Mouse (Mus musculus) embryo, embryonic 11.5 days (tissue): ENCODE data around the gene Klhl36.

ENCODE experiments used
- DNase-seq: peaks from one replicate; pipeline ENCODE4 v3.0.0-alpha.2; 2012; ENCODE audit warnings: low read depth, low spot score

Gene Klhl36

DNA sequence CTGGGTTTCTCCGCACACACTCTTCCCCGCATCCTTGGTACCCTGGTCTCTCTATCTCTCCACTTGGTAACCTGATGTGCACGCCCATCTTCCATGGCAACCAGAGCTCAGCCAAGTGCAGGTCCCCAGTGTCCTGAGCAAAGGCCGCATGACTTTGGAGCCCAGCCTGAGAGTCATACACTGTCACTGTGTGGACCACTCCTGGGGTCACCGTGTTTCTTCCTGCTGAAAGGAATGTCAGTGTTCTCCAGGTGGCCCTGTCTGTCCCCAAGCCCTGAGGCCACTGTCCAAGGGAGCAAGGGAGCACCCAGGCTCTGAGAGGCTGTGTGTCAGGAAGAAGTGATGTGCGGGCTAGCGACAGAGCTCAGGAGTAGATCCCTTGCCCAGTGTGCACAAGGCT lies 21.2 kb downstream of the Klhl36 start:
- DNase-seq, result no peak

DNA sequence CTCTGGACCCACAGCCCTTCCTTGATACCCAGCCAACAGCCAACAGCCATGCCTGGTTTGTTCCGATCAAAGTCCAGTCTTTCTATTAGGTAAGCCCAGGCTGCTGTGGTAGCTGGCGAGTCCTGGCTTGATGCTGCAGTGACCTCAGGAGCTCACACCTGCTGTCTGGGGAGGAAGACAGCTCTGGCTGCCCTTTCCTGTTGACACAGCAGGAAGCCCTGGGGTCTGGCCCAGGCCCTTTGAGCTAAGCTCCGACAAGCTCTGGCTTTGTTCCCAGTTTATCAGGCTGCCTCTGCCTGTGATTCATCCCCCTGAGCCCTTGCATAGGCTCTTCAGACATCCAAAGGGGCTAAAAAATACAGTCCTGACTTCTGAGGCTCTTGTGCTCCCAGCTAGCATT lies 23.5 kb downstream of the Klhl36 start:
- DNase-seq, result no peak

DNA sequence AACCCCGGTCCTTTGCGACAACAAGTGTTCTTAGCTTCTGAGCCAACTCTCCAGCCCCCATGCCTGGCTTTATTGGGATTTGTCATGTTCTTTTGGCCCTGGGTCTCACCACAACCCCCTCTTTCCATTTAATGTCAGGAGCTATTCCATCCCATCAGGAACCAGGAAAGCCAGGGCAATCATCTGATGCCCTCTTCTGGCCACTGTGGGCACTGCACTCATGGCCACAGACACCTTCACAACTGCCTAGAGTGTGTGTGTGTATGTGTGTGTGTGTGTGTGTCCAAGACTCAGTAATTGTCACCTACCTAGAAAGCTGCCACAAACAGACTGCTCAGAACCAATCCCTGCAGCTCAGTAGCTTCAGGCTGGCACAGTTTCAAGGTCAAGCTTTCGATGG lies 25.1 kb downstream of the Klhl36 start:
- no peak for DNase-seq

DNA sequence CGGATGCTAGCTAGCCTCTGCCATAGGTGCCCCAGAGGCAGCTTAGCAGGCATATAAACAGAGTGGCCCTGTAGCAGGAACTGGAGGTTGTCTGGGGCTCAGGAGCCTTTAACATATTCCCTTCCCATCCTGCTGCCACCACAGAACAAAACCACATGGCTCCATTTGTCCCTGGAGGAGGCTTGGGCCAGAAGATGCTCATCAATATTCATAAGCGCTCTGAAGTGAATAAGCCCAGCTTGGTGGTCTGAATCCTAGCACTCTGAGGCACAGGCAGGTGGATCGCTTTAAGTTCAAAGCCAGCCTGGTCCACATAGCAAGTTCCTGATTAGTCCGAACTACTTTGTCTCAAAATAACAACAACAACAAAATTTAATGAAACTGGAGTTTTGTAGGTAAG lies 25.9 kb downstream of the Klhl36 start:
- no peak for DNase-seq

DNA sequence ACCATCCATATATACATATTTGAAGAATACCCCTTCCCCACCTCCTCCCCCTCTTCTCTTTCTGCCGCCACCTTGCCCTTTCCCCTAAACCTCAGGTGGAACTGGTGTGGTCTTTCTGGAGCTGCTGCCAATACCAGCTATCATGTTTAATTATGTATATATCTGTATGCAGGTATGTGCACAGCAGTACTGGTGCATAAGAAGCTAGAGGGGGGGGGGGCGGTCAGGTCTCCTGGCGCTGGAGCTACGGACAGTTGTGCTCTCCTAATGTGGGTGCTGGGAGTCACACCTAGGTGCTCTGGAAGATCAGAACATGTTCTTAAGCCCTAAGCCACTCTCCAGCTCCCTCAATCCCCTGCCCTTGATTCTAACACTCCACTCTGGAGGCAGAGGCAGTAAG lies 35.0 kb downstream of the Klhl36 start:
- no peak for DNase-seq

DNA sequence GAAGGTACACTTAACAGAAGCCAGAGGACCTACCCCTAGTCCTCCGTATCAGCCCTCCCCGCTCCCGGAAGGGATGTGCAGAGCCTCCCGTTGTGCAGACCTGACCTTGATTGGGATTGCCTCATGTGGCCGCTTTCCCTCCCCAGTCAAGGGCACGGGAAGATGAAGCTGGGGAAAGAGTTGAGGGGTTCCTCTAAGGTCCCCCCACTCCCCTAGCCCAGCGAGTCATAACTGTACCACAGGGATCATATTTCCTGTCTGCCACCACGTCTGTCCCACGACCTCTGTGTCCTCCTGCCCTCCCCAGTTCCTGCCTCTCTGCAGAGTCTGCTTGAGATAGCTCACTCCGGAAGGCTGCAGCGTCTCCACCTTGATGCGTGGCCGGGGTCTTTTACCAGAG lies 35.9 kb downstream of the Klhl36 start:
- DNase-seq, result no peak

DNA sequence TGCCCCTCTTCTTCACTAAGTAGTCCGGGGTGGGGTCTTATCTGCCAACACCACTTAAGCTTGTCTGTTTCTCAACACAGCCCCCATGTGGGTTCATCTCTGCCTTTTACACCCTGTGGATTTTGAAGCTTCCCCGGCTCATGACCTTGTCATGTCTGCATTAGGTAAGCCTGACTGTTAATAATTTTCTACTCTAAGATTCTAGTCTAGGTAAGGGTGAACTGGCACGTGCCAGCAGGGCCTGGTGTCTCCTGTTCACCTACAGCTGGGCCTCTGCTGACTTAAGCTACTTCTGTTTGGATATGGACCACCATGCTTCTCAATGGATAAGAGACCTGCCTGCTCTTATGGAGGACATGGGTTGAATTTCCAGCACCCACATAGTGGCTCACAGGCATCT lies 39.3 kb downstream of the Klhl36 start:
- no peak for DNase-seq

DNA sequence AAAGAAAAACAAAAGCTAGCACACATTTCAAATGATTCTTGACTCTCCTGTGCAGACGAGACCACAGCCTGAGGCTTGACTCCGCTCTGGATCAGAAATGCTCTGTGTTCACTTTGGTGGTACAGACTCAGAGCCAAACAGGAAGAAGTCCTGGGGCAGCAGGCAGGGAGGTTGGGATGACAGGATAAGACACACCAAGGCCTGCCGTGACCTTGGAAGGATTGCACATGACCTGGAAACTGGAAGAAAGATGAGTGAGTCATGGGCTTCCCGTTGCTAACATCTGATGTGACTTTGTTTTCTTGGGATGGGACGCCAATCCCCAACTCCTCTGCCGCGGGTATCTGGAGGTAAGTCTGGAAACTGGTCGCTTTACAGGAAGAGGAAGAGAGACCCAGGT lies 39.9 kb downstream of the Klhl36 start:
- no peak for DNase-seq

DNA sequence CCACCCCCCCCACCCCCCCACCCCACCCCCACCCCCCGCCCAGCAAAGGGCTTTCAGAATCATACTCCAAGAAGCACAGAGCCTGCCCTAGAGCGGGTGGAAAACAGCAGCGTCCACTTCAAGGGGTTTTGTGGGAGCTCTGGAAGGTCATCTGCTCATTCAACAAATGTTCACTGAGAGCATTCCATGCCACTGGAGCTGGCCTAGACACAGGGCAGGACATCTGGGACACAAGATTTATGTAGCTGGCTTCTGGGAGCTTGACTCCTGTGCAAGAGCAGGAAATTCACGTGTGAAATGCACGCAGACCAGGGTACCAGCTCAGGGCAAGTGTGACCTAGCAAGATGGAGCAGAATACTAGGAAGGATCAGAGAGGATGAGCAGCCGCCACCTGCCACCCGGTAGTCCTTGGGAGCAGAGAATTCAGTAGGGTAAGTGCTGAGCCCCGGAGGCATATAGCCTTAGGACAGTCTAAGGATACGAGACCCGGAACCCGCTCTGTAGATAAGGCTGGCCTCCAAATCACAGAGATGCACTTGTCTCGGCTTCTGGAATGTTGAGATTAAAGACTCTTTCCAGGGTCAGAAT lies 42.4 kb downstream of the Klhl36 start:
- no peak for DNase-seq

DNA sequence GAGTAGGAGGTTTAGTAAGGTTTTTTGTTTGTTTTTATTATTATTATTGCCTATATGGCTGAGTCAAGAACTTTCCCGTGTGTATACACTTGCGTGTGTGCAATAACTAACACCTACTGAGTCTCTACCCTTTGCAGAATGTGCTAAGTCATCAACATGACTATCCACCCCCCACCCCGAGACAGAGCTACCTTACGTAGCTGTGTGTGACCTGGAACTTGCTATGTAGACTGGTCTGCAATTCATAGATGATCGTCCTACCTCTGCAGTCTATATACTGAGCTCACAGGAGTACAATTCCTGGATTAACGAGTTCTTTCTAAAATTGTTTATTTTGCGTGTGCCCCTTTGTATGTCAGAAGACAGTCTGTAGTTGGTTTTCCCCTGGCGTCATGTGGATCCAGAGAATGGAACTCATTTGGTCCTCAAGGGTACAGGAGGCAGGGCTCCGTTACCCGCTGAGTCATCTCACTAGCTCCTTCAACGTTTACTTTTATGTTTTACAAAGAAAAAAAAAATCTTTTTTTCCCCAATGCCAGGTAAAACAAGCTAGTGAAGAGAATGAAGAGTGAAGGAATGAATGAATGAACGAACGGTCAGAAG lies 48.0 kb downstream of the Klhl36 start, which contains the start of gene Usp10:
Usp10 (plus strand) TSS at position 417 of the 603 bp plus-strand sequence.
- no peak for DNase-seq

DNA sequence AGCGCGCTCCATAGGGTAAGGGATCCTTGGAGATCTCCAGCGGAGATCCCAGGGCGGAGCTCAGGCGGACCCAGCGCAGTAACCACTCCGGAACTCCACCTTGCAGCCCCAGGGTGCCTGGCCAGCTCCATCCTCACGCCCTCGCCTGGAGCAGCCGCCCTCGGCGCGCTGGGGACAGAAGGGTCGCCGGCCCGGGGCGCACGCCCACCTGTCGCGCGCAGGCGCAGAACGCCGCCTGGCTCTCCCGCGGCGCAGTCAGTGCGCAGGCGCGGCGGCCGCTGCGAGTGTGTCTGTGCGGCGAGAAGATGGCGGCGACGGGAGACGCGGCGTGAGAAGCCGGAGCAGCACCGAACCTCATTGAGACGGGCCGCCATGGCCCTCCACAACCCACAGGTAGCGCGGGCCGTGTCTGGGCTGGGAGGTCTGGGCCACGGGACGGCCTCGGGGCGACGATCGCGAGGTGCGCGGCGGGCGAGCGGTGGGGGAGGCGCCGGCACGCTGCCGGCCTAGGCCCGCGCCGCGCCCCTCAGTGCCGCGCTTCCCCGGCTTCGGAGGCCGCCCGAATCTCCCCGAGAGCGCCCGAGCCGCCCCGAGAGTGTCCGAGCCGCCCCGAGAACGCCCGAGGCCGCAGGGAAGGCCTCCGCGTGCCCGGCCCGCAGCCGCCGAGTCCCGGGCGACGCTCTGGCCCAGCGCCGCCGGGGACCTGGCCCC lies 48.6 kb downstream of the Klhl36 start, which contains the start of gene Gm20388:
Gm20388 (plus strand) TSS at position 295 of the 711 bp plus-strand sequence.
- peak; percentile 86 for DNase-seq

DNA sequence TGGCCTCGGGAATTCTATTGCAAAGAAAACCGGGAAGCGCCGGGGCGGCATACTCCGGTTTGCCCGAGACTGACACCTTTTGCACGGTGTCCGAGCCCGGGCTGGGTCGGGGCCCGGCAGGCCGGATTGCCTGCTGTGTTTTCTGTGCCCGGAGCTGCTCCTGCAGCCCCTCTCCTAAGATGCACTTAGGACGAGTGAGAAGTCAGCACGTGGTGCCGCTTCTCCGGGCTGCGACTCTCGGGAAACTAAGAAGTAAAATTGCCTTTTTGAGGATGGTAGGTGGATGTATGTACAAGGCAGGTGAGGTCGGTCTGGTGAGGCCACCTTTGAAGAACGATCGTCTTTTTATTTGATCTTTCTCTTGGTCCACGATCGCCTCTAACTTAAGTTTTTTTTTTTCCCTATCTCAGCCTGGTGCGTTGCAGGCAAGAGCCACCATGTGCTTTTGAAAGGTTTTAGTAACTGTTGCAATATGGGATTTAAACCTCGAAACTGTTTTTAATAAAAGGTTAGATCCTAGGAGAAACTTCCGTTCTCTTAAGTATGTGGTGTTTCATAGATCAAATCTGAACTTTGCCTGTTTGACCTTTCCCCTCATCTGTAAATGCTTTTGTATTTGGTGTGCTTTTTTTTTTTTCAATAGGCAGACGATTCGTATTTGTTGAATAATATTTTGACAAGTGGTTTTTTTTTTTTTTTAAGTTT lies 49.3 kb downstream of the Klhl36 start:
- DNase-seq, result no peak

DNA sequence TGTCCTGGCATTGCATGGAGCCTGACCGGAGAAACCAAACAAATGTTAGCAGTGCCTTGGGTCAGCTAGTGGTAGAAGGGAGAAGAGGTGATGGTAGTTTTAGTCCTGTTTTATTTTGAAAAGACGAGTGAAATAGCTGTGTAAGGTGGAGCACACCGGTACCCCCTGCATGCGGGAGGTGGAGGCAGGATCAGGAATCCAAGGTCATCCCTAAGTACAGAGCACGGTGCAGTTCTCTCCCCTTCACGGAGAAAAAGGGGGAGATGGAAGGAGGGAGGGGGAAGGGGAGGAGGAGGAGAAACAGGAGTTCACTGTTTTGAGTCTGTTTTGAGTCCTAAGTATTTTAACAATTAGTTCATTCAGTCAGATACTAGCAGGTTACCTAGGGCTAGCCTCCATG lies 50.6 kb downstream of the Klhl36 start:
- DNase-seq, result no peak

DNA sequence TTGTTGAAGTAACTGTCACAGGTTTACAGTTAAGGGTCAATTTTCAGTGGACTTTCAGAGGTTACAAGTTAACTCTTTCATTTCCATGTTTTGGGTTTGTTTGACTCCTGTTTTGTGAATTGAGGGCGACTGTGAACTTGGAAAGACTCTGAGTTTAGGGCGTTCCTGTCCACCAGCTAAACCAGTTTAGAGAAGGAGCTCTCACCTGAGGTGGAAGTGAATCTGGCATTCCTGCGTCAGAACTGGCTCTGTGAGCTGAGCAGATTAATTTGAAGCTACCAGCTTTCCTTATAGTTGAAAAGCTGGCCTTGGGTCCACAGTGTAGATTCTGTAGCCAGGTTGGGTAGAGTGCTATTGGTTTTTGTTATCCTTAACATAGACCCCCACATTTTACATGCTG lies 51.1 kb downstream of the Klhl36 start:
- no peak for DNase-seq

DNA sequence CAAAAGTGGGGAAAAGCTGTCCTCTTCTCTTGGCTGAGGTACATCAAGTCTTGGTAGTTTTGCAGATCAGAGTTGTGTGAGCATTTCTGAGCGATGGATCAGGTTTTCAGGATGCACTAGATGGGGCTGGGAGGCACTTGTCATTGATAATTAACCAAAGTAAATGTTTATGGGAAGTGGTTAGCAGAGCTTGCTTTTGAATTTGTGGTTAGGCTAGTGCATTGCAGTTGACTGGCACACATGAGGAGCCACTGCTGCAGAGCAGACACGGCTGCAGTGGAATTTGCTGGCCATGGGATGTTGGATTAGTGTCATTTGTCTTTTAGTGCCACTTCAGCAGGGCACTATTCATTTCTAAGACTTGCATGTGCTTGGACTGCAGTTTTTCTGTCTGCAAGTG lies 52.1 kb downstream of the Klhl36 start:
- no peak for DNase-seq

DNA sequence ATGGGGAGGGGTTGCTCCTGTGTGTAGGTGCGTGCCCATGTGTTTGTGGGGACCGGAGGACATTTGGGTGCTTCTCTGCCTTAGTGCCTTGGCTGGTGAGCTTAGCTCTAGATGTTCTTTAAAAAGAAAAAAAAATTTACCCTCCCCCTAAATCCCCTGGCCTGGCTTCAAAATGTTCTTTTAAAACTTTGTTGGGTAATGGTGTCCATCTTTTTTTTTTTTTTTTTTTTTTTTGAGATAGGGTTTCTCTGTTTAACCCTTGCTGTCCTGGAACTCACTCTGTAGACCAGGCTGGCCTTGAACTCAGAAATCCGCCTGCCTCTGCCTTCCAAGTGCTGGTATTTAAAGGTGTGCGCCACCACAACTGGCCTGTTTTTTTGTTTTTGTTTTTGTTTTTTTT lies 53.2 kb downstream of the Klhl36 start:
- no peak for DNase-seq

DNA sequence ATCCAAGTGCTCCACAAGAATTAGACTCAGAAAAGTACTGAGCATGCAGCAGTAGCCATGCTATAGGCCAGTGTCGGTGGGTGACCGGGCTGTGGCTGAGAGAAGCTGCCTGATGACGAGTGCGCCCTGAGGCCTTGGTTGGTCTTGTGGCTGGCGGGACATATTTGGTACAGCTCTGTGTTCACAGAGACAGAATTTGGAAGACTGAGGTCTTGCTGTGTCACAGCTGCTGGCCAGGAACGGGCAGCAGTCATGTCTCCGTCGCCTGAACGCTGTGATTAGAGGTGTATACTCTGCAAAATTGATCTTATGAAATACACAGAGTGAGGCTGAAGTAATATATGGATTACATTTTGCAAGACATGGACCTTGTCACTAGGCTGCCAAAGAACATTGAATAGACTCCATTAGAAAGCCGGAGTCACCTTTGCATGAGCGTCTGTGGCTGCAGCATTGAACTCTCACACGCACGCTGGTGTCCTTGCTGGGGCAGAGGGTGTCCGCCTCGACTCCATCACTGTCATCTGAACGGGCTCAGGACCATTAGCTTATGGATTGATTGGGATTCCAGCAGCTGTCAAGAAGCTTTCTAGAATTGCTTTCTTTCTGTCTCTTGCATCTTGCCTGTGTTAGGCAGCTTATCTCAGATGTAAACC lies 54.3 kb downstream of the Klhl36 start:
- DNase-seq, result no peak

DNA sequence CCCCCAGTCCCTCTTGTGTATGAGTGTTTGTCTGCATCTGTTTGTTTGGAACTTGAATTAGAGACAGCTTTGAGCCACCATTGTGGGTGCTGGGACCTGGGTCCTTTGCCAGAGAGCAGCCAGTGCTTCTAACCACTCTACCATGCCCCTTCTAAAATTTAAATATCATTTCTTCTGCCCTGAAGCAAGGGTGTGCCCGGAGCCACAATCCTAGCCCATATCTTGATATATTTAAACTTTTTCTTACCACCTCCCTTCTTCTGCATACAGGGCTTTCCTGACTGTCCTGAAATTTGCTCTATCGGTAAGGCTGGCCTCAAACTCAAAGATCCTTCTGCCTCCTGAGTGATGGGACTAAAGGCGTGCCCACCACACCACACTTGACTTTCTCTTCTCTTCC lies 55.3 kb downstream of the Klhl36 start:
- no peak for DNase-seq

DNA sequence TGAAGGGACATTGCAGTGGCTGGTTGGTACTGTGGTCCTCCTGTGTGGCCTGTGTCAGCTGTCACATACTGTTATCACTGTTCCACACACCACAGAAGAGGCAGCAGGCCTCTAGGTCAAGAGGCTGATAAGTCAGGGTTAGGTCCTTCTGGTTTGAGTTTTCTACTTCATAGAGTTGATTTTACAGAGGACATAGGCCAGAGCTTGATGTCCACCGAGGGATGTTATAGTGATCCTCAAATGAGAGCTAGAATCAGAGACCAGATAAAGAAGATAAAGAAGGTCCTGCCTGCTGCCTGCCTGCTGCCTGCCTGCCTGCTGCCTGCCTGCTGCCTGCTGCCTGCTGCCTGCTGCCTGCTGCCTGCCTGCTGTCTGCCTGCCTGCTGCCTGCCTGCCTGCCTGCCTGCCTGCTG lies 56.1 kb downstream of the Klhl36 start:
- DNase-seq, result no peak

DNA sequence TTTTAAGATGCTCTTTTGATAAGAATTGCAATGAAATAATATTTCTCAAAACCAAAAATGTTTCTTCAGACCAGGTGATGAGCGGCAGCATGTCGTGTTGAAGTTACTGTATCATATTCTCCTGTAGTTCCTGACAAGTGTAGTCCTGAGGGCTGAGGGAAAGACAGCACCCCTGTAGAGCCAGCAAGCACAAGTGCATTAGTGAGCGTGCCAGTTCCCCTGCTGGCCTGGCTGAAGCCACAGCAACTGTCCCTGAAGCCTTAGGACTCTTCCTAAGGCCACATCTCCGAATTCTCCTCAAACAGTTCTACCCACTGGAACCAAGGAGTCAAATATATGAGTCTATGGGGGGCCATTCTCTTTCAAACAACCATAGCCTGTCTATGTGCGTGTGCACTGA lies 61.2 kb downstream of the Klhl36 start:
- no peak for DNase-seq

DNA sequence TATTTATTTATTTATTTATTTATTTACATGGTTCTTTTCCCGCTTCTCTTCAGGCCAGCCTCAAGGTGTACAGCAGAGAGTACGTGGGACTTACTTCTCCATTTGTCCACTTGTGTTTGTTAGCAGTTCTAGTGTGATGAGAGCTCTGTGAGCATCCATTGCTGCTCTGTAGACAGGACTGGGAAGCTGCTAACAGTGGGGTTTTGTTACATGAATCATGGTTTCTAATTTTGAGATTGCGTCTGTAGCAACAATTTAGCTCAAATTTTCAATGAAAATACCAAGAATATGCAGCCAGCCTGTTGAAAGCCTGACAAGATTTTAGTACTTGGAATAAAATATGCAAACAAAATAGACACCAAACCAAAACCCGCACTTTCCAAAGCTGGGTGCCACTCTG lies 63.4 kb downstream of the Klhl36 start:
- no peak for DNase-seq

DNA sequence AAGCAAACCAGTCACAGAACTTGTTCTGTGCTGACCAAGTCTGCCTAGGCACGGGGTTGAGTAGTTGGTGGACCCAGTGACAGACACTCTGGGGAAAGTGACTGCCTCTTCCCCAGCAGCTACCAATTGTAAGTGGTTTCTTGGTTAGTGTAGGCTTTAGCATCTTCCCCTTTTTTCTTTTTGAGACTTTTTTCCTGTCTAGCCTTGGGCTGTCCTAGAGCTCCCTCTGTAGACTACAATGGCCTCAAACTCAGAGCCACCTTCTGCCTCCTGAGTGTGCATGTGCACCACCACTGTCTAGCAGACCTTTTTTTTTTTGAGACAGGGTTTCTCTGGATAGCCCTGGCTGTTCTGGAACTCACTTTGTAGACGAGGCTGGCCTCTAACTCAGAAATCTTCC lies 64.4 kb downstream of the Klhl36 start:
- no peak for DNase-seq
